Mouse (Mus musculus) CH12.LX (cell line): Measurements from ENCODE around the gene Slc7a3. TPM values are rescaled to one million over a fixed set of nuclear protein-coding genes. Genes with fewer than 3 reads are reported as not detected.

Source experiments
- DNase-seq: peaks from one replicate; pipeline ENCODE4 v3.0.0-alpha.2; 2013; ENCODE audit errors: extremely low read depth
- H3K27ac ChIP-seq: 2 replicates; pipeline ENCODE4 v1.5.1; 2012; ENCODE audit warnings: low read depth, mild to moderate bottlenecking, control low read depth, moderate library complexity; ENCODE audit not compliant: insufficient read depth
- H3K27me3 ChIP-seq: replicated peaks from 2 replicates; pipeline ENCODE3; 2012; ENCODE audit warnings: inconsistent platforms
- H3K36me3 ChIP-seq, 2 experiments: replicated peaks in 1 of 2; 2 replicates each; pipeline versions ENCODE3 to v1.6.1; 2012; ENCODE audit warnings: inconsistent platforms in 1 of 2, low read length in 1 of 2, mild to moderate bottlenecking in 1 of 2, mixed read lengths in 1 of 2, moderate library complexity in 1 of 2; ENCODE audit not compliant: control insufficient read depth in 1 of 2, insufficient read depth in 1 of 2
- H3K4me1 ChIP-seq, 2 experiments: 2 replicates each; pipeline ENCODE4 v1.6.1; 2012; ENCODE audit warnings: inconsistent platforms in 1 of 2, moderate library complexity in 1 of 2; ENCODE audit not compliant: insufficient read depth in 2 of 2, control insufficient read depth in 1 of 2
- H3K4me2 ChIP-seq: 2 replicates; pipeline ENCODE4 v1.6.1; 2012; ENCODE audit warnings: low read depth, mild to moderate bottlenecking, control low read depth; ENCODE audit not compliant: poor library complexity, insufficient read depth, severe bottlenecking
- H3K4me3 ChIP-seq, 3 experiments: fragments of 150-350 bp in 1 of 3; sonication (generic) in 1 of 3; replicated peaks in 1 of 3; 2 replicates each; pipeline versions ENCODE3 to v1.5.1; 2011 to 2012; ENCODE audit warnings: low read depth in 2 of 3, low read length in 2 of 3, mild to moderate bottlenecking in 2 of 3, moderate library complexity in 2 of 3, control low read depth in 1 of 3, improper control_type of control experiment in 1 of 3, inconsistent platforms in 1 of 3, mixed read lengths in 1 of 3; ENCODE audit not compliant: poor library complexity in 1 of 3
- H3K79me2 ChIP-seq: replicated peaks from 2 replicates; pipeline ENCODE4 v1.6.1; 2012; ENCODE audit warnings: mild to moderate bottlenecking, moderate library complexity; ENCODE audit not compliant: control insufficient read depth, poor library complexity, insufficient read depth, severe bottlenecking; ENCODE audit errors: extremely low read depth
- H3K9ac ChIP-seq: 2 replicates; pipeline ENCODE4 v1.6.1; 2012; ENCODE audit warnings: low read depth, mild to moderate bottlenecking, control low read depth, moderate library complexity; ENCODE audit not compliant: insufficient read depth
- H3K9me3 ChIP-seq: replicated peaks from 2 replicates; pipeline ENCODE3; 2012; ENCODE audit warnings: low read length, inconsistent platforms, mixed read lengths
- CTCF ChIP-seq, 2 experiments: IDR thresholded peaks in 1 of 2; conservative IDR thresholded peaks in 1 of 2; 2 replicates each; pipeline ENCODE4 v1.5.1; 2011 to 2012; ENCODE audit warnings: low read depth in 2 of 2, low read length in 2 of 2, improper control_type of control experiment in 1 of 2, inconsistent platforms in 1 of 2, mild to moderate bottlenecking in 1 of 2, moderate library complexity in 1 of 2
- ELF1 ChIP-seq: IDR thresholded peaks from 2 replicates; pipeline ENCODE4 v1.6.1; 2014; ENCODE audit warnings: low read depth, mild to moderate bottlenecking, inconsistent platforms, low read length, improper control_type of control experiment
- HCFC1 ChIP-seq: IDR thresholded peaks from 2 replicates; pipeline ENCODE4 v1.6.1; 2012; ENCODE audit warnings: low read depth, mild to moderate bottlenecking, inconsistent platforms, low read length, improper control_type of control experiment
- JUN ChIP-seq: IDR thresholded peaks from 2 replicates; pipeline ENCODE4 v1.6.1; 2011; ENCODE audit warnings: low read depth, mild to moderate bottlenecking, low read length, improper control_type of control experiment, moderate library complexity; ENCODE audit not compliant: insufficient read depth
- JUND ChIP-seq: conservative IDR thresholded peaks from 2 replicates; pipeline ENCODE4 v1.6.1; 2011; ENCODE audit warnings: low read depth, low read length, improper control_type of control experiment
- KAT2A ChIP-seq: IDR thresholded peaks from 2 replicates; pipeline ENCODE4 v1.6.1; 2012; ENCODE audit warnings: low read length, improper control_type of control experiment, inconsistent platforms; ENCODE audit not compliant: insufficient replicate concordance
- MAFK ChIP-seq: IDR thresholded peaks from 2 replicates; pipeline ENCODE4 v1.6.1; 2011; ENCODE audit warnings: low read length, improper control_type of control experiment; ENCODE audit not compliant: insufficient replicate concordance
- MEF2A ChIP-seq: IDR thresholded peaks from 2 replicates; pipeline ENCODE4 v1.6.1; 2014; ENCODE audit warnings: low read depth, mild to moderate bottlenecking, inconsistent platforms, low read length, improper control_type of control experiment, borderline replicate concordance
- MYC ChIP-seq: IDR thresholded peaks from 2 replicates; pipeline ENCODE4 v1.6.1; 2011; ENCODE audit warnings: low read depth, mild to moderate bottlenecking, improper control_type of control experiment, low read length
- NELFE ChIP-seq: IDR thresholded peaks from 2 replicates; pipeline ENCODE4 v1.6.1; 2011; ENCODE audit warnings: low read depth, low read length, improper control_type of control experiment
- PAX5 ChIP-seq: IDR thresholded peaks from 2 replicates; pipeline ENCODE4 v1.6.1; 2012; ENCODE audit warnings: low read length, inconsistent platforms, mixed read lengths
- RAD21 ChIP-seq: IDR thresholded peaks from 2 replicates; pipeline ENCODE4 v1.6.1; 2011; ENCODE audit warnings: low read depth, mild to moderate bottlenecking, low read length, improper control_type of control experiment, moderate library complexity
- RCOR1 ChIP-seq: conservative IDR thresholded peaks from 2 replicates; pipeline ENCODE4 v1.6.1; 2012; ENCODE audit warnings: low read depth, mild to moderate bottlenecking, inconsistent platforms, low read length, improper control_type of control experiment
- SMC3 ChIP-seq: IDR thresholded peaks from 2 replicates; pipeline ENCODE4 v1.6.1; 2011; ENCODE audit warnings: low read depth, low read length, improper control_type of control experiment
- USF1 ChIP-seq: IDR thresholded peaks from 2 replicates; pipeline ENCODE4 v1.6.1; 2014; ENCODE audit warnings: low read depth, mild to moderate bottlenecking, inconsistent platforms, low read length, improper control_type of control experiment
- USF2 ChIP-seq: conservative IDR thresholded peaks from 2 replicates; pipeline ENCODE4 v1.6.1; 2011; ENCODE audit warnings: low read depth, low read length, improper control_type of control experiment
- ZC3H11A ChIP-seq: IDR thresholded peaks from 2 replicates; pipeline ENCODE4 v1.6.1; 2012; ENCODE audit warnings: low read depth, mild to moderate bottlenecking, inconsistent platforms, low read length, improper control_type of control experiment
- ZKSCAN1 ChIP-seq: IDR thresholded peaks from 2 replicates; pipeline ENCODE4 v1.6.1; 2012; ENCODE audit warnings: low read depth, inconsistent platforms, low read length, improper control_type of control experiment, borderline replicate concordance
- ZMIZ1 ChIP-seq: IDR thresholded peaks from 2 replicates; pipeline ENCODE4 v1.6.1; 2012; ENCODE audit warnings: low read depth, mild to moderate bottlenecking, inconsistent platforms, low read length, improper control_type of control experiment
- dilution Hi-C: fragments of 300-500 bp; cut with MboI; formaldehyde crosslinking; loops from 2 replicates; pipeline ENCODE4 v1.14.3; 2020; ENCODE audit warnings: low sequenced_read_pairs; ENCODE audit not compliant: extremely low pct_unique_long_range_greater_than_20kb, extremely low pct_ligation_motif_present
- in situ Hi-C: fragments of 300-500 bp; cut with MboI; formaldehyde crosslinking; loops from 3 replicates; pipeline ENCODE4 v1.14.3; 2019; ENCODE audit warnings: low sequenced_read_pairs, low pct_ligation_motif_present, low pct_unique_long_range_greater_than_20kb, mixed read lengths
- polyA plus RNA-seq: library from polyadenylated mRNA; unstranded; fragments of >175 nt; gene quantifications from 2 replicates; pipeline ENCODE4 v1.2.1, GENCODE M21; 2012; ENCODE audit warnings: low read depth; ENCODE audit not compliant: insufficient read length
- total RNA-seq, 2 experiments: library from RNA; depleted of rRNA; stranded (reverse); fragments of 300-350 nt in 1 of 2; fragments of >200 nt in 1 of 2; gene quantifications; 2 replicates each; pipeline ENCODE4 v1.2.3; 2012 to 2014

The Slc7a3 gene
- total and polyA plus RNA-seq, 3 experiments: 44.6 to 81.3 (median 53.9) TPM

DNA sequence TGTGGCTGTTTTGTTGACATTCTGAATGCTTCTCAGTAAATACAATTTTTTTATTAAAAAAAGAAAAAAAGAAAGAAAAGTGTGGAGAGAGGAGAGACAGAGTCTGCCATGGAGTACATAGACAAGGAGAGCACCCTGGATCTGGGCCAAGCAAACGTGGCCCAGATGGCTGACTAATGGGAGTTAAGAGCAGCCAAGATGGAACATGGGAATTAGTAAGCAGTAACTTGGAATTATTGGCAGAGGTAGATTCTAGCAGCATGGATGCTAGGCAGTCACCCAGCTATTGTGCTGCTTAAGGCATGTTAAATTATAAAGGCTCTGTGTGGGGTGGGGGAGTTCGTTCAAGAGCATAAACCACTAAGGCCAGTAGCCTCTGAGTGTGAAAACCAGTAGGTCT lies 22.3 kb downstream of the Slc7a3 start:
- Histone ChIP-seq H3K4me2 (no peak overlapping the region), H3K36me3 (no peaks in the 10 kb centered on the region), H3K9ac (no peak overlapping the region), H3K27ac (no peak overlapping the region)
- dilution Hi-C loops: no loop called here
- TF ChIP-seq SMC3: no peak
- TF ChIP-seq USF2: no peak
- no peak for TF ChIP-seq ZC3H11A
- no peak for TF ChIP-seq MYC
- no peak for TF ChIP-seq USF1
- no peak for TF ChIP-seq NELFE
- TF ChIP-seq JUN: no peak
- no peak for TF ChIP-seq RAD21
- TF ChIP-seq RCOR1: no peak
- TF ChIP-seq JUND: no peak
- TF ChIP-seq CTCF (conservative IDR thresholded peaks at IDR 0.05 in 1 of 2, IDR thresholded peaks at IDR 0.05 in 1 of 2; ENCODE audit: low read depth in 2 of 2, low read length in 2 of 2): no peak
- TF ChIP-seq MAFK: no peak
- no peak for TF ChIP-seq MEF2A
- TF ChIP-seq ZMIZ1: no peak
- TF ChIP-seq KAT2A: no peak
- TF ChIP-seq, all 38 proteins: peak for 0
- no peak for DNase-seq
- Histone ChIP-seq H3K4me3 (no peak overlapping the region), H3K79me2 (no peaks in the 10 kb centered on the region), H3K27me3 (no peaks in the 10 kb centered on the region), H3K4me1 (no peaks in the 10 kb centered on the region), H3K9me3 (no peaks in the 10 kb centered on the region)
- in situ Hi-C loops: no loop called here

- DNase-seq: no peak
- Histone ChIP-seq H3K36me3 (no peaks in the 10 kb centered on the region), H3K4me1 (no peaks in the 10 kb centered on the region), H3K9me3 (no peaks in the 10 kb centered on the region), H3K27ac (no peak within 1 kb of the TSS), H3K4me2 (no peak within 1 kb of the TSS), H3K79me2 (no peaks in the 10 kb centered on the region), H3K9ac (no peak within 1 kb of the TSS)
- in situ Hi-C loops (no loop called here), dilution Hi-C loops (no loop called here)
- TF ChIP-seq KAT2A (no peak), ZKSCAN1 (no peak), ZMIZ1 (no peak), ELF1 (no peak), JUN (no peak), HCFC1 (no peak), PAX5 (no peak), USF1 (no peak), NELFE (no peak), RCOR1 (no peak)
- TF ChIP-seq, all 38 proteins: peak for 0
- Histone ChIP-seq H3K27me3 (no peaks in the 10 kb centered on the region), H3K4me3 (no peak within 1 kb of the TSS)
Measured at GRCm38 (mm10) chrX:101059541-101059940, 26.3 kb downstream of the Slc7a3 start, which contains the start of gene Tex11. Gene Tex11 (minus strand): TSS chrX:101059667.

Other genes starting within 250 kb of the Slc7a3 start
- gene Tex11, start 26.4 kb downstream of the Slc7a3 start, total RNA-seq (2012; rRNA removed): not detected in 2 replicates
- 0.07 TPM in 1 of 2 replicates, not detected in the other for gene Tex11, start 26.4 kb downstream of the Slc7a3 start, total RNA-seq (2014; rRNA removed)
- gene Tex11, start 26.4 kb downstream of the Slc7a3 start, polyA plus RNA-seq: not detected in 2 replicates
- 31.5 and 41.8 TPM in 2 replicates for gene Snx12, start 136.5 kb upstream of the Slc7a3 start, total RNA-seq (2012; rRNA removed)
- 56.7 and 61.5 TPM in 2 replicates for gene Snx12, start 136.5 kb upstream of the Slc7a3 start, total RNA-seq (2014; rRNA removed)
- 52.1 and 64.6 TPM in 2 replicates for gene Snx12, start 136.5 kb upstream of the Slc7a3 start, polyA plus RNA-seq
- 7.9 and 8.2 TPM in 2 replicates for gene Foxo4, start 168.5 kb upstream of the Slc7a3 start, total RNA-seq (2012; rRNA removed)
- 7.4 and 9.0 TPM in 2 replicates for gene Foxo4, start 168.5 kb upstream of the Slc7a3 start, total RNA-seq (2014; rRNA removed)
- 10.5 and 10.8 TPM in 2 replicates for gene Foxo4, start 168.5 kb upstream of the Slc7a3 start, polyA plus RNA-seq
- gene Gm614, start 178.0 kb upstream of the Slc7a3 start, total RNA-seq (2012; rRNA removed): 0.25 and 0.64 TPM in 2 replicates
- 1.2 and 1.3 TPM in 2 replicates for gene Gm614, start 178.0 kb upstream of the Slc7a3 start, total RNA-seq (2014; rRNA removed)
- 6.0 and 6.5 TPM in 2 replicates for gene Gm614, start 178.0 kb upstream of the Slc7a3 start, polyA plus RNA-seq
- gene Il2rg, start 182.2 kb upstream of the Slc7a3 start, total RNA-seq (2012; rRNA removed): 64.1 and 82.6 TPM in 2 replicates
- 80.3 and 88.0 TPM in 2 replicates for gene Il2rg, start 182.2 kb upstream of the Slc7a3 start, total RNA-seq (2014; rRNA removed)
- gene Il2rg, start 182.2 kb upstream of the Slc7a3 start, polyA plus RNA-seq: 261 and 294 TPM in 2 replicates
- not detected in 2 replicates for gene Gm20489, start 183.0 kb upstream of the Slc7a3 start, total RNA-seq (2012; rRNA removed)
- gene Gm20489, start 183.0 kb upstream of the Slc7a3 start, total RNA-seq (2014; rRNA removed): not detected in 2 replicates
- gene Gm20489, start 183.0 kb upstream of the Slc7a3 start, polyA plus RNA-seq: 0.30 TPM in 1 of 2 replicates, not detected in the other
- gene Med12, start 188.0 kb upstream of the Slc7a3 start, total RNA-seq (2012; rRNA removed): 35.7 and 40.3 TPM in 2 replicates
- 15.5 and 15.7 TPM in 2 replicates for gene Med12, start 188.0 kb upstream of the Slc7a3 start, total RNA-seq (2014; rRNA removed)
- 45.1 and 66.4 TPM in 2 replicates for gene Med12, start 188.0 kb upstream of the Slc7a3 start, polyA plus RNA-seq
- gene Nlgn3, start 213.1 kb upstream of the Slc7a3 start, total RNA-seq (2012; rRNA removed): 0.04 TPM in 1 of 2 replicates, not detected in the other
- gene Nlgn3, start 213.1 kb upstream of the Slc7a3 start, total RNA-seq (2014; rRNA removed): 0.12 and 0.26 TPM in 2 replicates
- gene Nlgn3, start 213.1 kb upstream of the Slc7a3 start, polyA plus RNA-seq: 0.76 and 1.6 TPM in 2 replicates